Mouse (Mus musculus) cerebellum, adult 9-10 months (tissue): ENCODE results near the gene Chchd3.
A peak's percentile ranks its signal among the peaks of the same experiment; 100 is the strongest.

Source experiments
- DNase-seq: peaks from one replicate; pipeline ENCODE4 v3.0.0; 2022

The Chchd3 gene

GRCm38 (mm10) chr6:33002988-33003387 lies 57.1 kb downstream of the Chchd3 start:
- no peak for DNase-seq

- no peak for DNase-seq
These were observed 58.8 kb downstream of the Chchd3 start for GRCm38 (mm10) chr6:33001271-33001670.

GRCm38 (mm10) chr6:32996597-32996996 lies 63.5 kb downstream of the Chchd3 start:
- DNase-seq: no peak

GRCm38 (mm10) chr6:32993847-32994246 lies 66.2 kb downstream of the Chchd3 start:
- no peak for DNase-seq

GRCm38 (mm10) chr6:32990061-32990633 lies 69.9 kb downstream of the Chchd3 start:
- DNase-seq: no peak

GRCm38 (mm10) chr6:32988561-32988960 lies 71.5 kb downstream of the Chchd3 start:
- no peak for DNase-seq

- DNase-seq: no peak
These were observed 76.2 kb downstream of the Chchd3 start for GRCm38 (mm10) chr6:32983876-32984275.

- DNase-seq: no peak
These were observed 78.8 kb downstream of the Chchd3 start for GRCm38 (mm10) chr6:32981253-32981652.

- DNase-seq: no peak
These were observed 81.2 kb downstream of the Chchd3 start for GRCm38 (mm10) chr6:32978811-32979210.

- DNase-seq: no peak
These were observed 88.1 kb downstream of the Chchd3 start for GRCm38 (mm10) chr6:32971926-32972325.

GRCm38 (mm10) chr6:32968971-32969370 lies 91.1 kb downstream of the Chchd3 start:
- no peak for DNase-seq

GRCm38 (mm10) chr6:32962048-32962447 lies 98.0 kb downstream of the Chchd3 start:
- no peak for DNase-seq

GRCm38 (mm10) chr6:32961477-32961876 lies 98.6 kb downstream of the Chchd3 start:
- no peak for DNase-seq

- no peak for DNase-seq
These were observed 100.1 kb downstream of the Chchd3 start for GRCm38 (mm10) chr6:32959816-32960550.

- DNase-seq: no peak
These were observed 104.6 kb downstream of the Chchd3 start for GRCm38 (mm10) chr6:32955481-32955880.

- no peak for DNase-seq
These were observed 109.1 kb downstream of the Chchd3 start for GRCm38 (mm10) chr6:32950973-32951372.

- no peak for DNase-seq
These were observed 110.4 kb downstream of the Chchd3 start for GRCm38 (mm10) chr6:32949702-32950101.

- no peak for DNase-seq
These were observed 112.8 kb downstream of the Chchd3 start for GRCm38 (mm10) chr6:32947225-32947624.

- DNase-seq: no peak
These were observed 115.1 kb downstream of the Chchd3 start for GRCm38 (mm10) chr6:32944956-32945355.

GRCm38 (mm10) chr6:32943651-32944050 lies 116.4 kb downstream of the Chchd3 start:
- DNase-seq: peak; percentile 52

GRCm38 (mm10) chr6:32940299-32940698 lies 119.8 kb downstream of the Chchd3 start:
- DNase-seq: no peak

GRCm38 (mm10) chr6:32937643-32938042 lies 122.4 kb downstream of the Chchd3 start:
- no peak for DNase-seq

- no peak for DNase-seq
These were observed 123.3 kb downstream of the Chchd3 start for GRCm38 (mm10) chr6:32936794-32937193.

GRCm38 (mm10) chr6:32936365-32936764 lies 123.7 kb downstream of the Chchd3 start:
- DNase-seq: no peak

GRCm38 (mm10) chr6:32935576-32935975 lies 124.5 kb downstream of the Chchd3 start:
- DNase-seq: no peak
